Mouse (Mus musculus): ENCODE results near the gene 4932414N04Rik.
A peak's percentile ranks its signal among the peaks of the same experiment; 100 is the strongest.
"Not testable (repeated sequence)": the region's sequence is repeated elsewhere in the genome, so short reads cannot be mapped to it uniquely, and the experiment has no call there.

The 4932414N04Rik gene

DNA sequence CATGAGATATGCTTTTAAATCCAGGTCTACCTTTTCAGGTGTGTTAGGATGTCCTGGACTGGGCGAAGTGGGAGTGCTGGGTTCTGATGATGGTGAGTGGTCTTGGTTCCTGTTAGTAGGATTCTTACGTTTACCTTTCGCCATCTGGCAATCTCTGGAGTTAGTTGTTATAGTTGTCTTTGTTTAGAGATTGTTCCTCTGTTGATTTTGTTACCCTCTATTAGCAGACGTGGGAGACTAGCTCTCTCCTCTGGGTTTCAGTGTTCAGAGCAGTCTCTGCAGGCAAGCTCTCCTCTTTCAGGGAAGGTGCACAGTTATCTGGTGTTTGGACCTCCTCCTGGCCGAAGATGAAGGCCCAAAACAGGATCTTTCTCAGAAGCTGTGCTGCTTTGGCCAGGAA, at the start of gene 4932414N04Rik:
Gene 4932414N04Rik (plus strand): TSS at position 301 of the 400 bp plus-strand sequence.
- not testable (repeated sequence) for DNase-seq (ENCODE audit: low read depth)

DNA sequence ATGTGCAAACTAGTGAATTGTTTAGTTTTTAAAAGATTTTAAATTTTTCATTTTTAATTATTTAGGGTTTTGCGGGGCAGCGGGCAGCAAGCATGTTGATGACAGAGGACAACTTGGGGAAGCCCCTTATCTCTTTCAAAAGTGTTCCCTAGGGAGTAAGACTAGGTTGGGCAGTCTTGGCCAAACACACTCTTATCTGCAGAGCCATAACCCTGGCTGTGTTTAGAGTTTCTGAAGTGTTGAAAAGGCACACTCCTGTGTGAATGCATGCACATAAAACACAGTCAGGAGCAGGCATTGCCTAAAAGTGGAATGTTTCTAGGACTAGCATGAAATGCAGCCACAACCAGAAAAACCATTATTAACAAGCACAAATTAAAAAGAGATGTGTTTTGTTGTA, 75.9 kb downstream of the 4932414N04Rik start:
- DNase-seq (ENCODE audit: low read depth): no peak

DNA sequence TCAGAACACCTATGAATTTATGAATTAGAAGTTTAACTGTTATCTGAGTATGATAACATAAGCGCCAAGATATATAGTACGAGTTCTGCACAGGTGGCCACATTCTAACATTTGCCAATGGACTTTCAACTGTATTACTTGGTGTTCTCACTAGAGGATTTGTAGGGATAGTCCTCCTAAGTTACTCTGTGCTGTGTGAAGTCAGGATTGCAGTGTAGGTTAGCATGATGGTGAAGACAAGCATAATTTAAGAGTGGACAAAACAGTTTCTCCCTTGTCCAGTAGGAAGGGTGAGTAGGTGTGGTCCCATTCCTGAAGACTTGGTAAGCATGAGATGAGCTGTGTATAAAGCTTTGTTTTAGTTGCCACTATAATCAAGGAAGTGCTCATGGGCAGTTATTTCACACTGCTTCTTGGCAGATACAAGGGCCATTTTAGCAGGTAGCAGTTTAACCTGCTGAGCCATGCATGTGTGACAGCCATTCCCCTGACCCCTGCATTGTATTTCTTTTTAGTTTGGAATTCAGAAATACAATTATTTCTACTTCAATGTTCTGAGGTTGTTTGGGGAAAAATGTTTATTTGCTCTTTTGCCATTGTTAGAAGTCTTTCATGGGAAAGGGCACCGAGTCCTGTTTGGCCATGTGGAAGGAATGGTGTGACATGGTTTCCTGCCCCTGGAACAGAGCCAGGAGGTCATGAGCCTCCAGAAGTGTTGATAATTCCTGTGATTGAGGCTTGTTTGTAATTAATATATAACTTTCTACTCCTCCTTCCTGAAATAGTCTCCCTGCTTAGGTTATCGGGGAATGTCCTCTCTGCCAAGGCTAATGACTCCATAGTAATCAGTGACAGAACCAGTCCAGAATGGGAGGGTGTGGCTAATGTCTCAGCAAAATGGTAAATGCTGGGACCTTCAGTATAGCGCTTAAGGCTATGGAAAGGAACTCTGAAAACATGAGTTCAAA, 83.8 kb downstream of the 4932414N04Rik start:
- no peak for DNase-seq (ENCODE audit: low read depth)

DNA sequence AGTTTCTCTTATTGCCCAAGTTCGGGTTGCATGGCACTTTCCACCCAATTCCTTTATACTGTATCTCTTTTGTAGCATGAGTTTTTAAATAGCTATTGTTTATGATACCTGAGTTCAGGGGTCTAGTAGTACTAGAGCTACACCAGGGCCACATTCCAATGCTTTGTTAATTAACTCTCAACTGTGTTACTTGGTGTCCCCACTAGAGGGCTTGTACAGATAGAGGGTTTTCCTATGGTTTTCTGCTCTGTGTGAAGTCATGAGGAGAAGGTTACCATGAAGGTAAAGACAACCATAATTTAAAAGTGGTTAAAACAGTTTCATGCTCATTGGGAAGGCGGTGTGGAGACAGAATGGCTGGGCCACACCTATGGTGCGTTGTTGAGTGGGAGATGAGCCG, 88.3 kb downstream of the 4932414N04Rik start:
- peak; percentile 39 for DNase-seq (ENCODE audit: low read depth)

DNA sequence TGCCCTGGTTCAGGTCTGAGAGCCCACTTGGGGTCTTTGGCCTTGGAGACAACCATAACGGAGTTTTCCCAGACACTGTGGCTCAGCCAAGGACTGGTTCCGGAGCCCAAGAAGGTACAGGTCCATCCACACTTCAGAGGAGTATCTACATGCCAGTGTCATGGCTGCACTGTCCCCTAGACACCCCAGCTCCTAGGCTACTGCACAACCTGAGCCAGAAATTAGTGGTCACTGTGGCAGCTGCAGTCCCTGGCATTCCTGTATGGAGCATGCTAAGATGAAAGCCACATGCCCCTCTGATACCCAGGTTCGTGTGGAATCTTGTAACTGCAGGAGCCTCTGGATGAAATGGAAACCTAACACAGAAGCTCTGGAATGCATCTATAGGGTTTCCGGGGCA, 99.9 kb downstream of the 4932414N04Rik start:
- DNase-seq (ENCODE audit: low read depth): no peak

DNA sequence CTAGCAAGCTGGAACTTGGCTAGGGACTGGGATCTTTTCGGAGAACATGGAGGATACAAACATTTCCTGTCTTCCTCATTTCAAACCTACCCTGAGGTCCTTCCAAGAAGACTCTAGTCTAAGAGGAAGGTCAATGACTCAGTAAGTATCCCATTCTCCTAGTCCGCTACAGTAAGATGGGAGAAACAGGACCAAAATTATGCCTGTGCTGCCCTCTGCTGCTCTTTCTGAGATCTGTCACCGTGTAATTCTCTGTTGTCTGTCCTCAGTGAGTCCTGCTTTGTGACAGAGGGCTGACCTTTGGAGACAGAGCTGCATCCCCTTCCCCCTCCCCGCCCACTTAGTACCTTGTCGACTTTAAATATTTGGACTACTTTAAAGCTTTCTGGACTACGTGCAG, 100.5 kb downstream of the 4932414N04Rik start:
- peak; percentile 61 for DNase-seq (ENCODE audit: low read depth)

DNA sequence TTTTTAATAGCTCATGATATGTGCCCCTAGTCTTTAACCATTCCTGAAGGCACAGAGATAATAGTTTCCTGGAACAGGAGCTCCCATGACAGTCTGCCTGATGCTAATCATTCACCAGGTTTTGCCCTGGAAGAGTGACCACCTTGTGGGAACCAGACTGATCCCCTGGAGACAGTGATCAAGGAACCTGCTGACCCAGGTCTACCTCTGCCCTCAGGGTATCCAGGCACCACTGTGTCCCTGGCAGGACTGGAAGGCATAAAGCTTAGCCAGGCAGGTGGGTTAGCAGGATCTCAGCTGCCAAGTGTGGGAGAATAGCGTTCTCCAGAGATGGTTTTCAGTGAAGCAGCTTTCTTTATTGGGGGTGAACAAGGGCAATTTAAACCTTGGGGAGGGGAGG, 109.1 kb downstream of the 4932414N04Rik start:
- no peak for DNase-seq (ENCODE audit: low read depth)

DNA sequence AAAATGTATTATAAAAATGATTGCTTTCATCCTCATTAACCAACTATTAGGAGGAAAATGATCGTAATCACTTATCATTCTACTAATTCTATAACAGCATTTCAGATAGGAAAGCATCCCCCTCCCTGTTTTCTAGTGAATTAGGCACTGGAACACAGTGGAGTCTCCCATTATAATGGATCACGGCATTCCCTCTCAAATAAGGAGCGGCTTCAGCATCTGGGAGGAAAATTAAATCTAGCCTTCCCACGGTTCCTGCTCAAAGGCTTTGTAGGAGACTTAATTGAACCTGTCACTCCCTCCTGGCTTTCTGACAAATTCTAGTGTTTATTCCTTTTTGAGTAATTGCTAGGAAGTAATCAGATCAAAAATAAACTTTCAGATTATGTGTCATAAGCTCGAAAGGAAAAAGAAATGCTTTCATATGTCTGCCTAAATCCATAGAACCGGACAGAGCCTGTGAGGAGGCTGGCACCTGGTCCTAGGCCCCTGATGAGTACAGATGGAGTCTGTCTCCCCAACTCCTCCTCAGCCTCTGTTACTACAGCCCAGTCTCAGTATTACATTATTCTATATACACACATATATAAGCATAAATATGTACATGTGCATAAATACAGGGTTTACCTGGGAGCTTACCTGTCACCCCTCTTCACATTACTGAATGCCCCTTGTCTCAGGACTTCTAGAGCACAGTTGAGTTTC, 111.1 kb downstream of the 4932414N04Rik start:
- no peak for DNase-seq (ENCODE audit: low read depth)

DNA sequence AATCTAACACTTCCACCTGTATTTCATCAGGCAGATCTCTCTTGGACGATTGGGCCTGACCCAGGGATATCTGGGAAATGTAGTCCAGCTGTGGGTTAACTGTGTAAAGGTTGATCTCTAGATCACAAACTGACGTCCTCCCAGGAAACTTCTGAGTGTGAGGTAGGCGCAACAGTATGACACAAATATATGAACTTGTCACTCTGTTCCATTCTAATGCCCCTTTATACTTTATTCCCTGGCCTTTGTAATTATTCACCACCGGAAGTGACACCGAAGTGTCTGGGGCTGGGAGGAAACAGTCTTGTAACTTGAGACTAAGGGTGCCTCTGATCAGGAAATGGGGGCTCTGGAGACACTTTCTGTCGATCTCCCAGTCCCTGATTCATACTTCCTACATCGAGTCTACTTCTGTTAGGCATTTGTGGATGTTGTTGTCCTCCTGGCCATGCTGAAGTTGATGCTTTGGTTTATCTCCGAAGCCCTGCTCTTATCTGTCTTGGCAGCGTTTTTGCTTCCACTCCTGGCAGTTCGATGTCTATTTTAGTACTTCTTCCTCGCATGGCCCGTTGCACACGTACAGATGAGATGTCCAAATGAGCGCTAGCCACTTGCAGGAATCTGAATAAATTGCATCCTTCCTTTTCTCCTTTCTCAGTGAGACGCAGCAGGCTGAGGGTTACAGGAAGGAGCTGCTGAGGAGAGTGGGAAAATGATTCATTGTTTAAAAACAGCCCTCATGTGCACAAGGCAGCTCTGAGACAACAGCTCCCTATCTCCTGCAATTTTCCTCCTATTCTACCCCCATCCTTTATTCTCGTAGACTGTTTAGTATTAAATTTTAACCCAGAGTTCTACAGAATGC, 126.2 kb downstream of the 4932414N04Rik start:
- peak; percentile 94 for DNase-seq (ENCODE audit: low read depth)

DNA sequence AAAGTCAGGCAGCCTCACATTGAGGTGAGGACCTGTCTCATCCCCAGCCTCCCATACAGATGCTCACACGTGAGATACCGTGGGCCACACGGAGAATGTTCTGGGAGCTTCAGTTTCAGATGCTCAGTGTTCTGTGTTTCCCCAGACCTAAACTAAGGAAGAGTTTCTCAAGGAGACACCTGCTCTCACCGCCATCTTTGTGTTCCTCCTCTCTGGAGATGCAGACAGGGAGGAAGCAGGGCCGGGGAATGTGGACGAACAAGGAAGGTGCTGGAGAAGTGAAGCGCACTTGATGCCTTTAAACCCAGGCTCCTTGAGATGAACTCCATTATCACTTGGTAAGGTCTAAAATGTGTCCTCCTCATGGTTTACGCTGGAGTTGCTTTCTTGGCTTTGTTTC, 127.4 kb downstream of the 4932414N04Rik start:
- DNase-seq (ENCODE audit: low read depth): not testable (repeated sequence)

DNA sequence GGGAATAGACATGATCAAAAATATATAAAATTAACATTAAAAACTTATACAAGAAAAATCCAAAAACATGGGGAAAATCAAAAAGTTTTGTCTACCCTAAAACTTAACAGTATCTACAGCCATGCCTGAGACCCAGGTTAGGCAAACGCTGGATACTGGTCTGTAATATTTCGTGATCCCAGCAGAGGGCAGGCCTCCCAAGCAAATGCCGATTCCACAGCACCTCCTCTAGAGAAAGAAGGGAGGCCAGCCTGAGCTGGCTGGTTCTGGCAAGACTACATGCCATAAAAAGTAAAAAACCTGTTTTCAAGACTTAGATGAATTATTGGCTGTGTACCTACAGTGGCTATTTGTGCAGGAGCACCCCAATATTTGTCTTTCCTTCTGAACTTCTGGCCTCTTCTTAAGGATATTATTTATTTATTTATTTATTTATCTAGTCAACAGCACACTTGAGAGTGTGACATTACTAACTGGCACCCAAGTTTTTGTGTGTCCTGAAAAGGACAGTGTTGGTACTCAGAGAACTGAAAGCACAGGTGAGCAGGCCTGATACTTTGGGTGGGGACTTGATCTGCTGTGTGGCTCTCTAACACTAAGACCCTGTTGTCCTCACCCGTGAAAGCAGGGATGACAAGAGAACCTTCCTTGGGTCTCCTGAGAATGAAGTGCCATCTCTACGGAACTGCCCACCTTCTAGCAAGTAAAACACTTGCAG, 128.6 kb downstream of the 4932414N04Rik start:
- DNase-seq (ENCODE audit: low read depth): peak; percentile 84

DNA sequence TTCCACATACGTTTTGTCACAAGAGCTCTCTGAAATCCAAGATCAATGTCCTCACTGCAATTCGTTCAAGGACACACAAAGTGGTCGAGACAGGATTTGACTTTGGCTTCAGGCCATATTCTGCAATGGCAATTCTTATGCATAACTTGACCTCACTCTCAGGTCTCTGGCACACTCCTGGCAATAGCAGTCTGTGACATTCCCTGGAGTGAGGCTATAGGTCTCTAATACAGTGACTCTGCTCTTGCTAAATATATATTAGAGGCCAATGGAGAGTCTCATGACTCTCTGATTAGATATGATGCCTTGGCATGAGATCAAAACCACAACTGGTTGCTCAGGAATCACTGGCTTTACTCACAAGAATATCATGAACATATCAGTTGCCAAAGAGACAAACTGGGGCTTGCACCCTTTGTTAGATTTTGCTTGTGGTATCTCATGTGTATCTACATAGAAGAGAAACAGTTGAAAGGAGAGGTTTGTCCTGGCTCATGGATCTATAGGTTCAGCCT, 130.9 kb downstream of the 4932414N04Rik start:
- DNase-seq (ENCODE audit: low read depth): peak; percentile 85

DNA sequence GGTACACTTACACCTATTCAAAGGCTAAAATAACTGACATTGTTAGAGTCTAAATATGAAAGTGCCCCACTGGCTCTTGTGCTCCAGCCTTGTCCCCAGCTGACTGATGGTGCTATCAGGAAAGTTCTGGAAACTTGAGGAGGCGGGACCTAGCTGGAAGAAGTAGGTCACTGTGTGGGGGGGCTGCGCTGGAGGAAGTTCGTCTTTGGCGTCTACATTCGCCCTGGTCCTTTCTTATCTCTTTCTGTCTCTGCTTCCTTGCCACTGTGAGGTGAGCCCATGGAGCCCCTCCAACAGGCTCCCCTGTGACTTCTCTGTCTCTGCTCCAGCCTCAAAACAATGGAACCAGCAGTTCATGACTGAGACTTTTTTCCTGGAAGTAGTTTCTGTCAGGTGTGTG, 136.0 kb downstream of the 4932414N04Rik start:
- DNase-seq (ENCODE audit: low read depth): no peak

DNA sequence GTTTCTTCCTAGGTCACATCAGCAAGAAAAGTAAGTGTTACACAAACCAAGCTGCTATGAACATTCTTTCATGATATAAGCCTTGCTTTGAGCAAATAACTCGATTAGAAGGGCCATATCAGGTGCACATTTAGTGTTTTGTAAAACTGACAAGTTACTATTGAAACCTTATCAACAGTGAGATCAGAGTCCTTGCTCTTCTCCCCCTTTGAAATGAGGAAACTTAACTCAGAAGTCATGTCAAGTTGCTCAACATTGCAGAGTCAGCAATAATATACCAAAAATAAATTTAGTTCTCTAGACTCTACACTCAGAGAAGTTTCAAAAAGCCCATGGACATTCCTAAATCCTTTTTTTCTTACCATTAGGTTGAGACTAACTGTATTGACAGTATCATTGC, 137.2 kb downstream of the 4932414N04Rik start:
- peak; percentile 56 for DNase-seq (ENCODE audit: low read depth)

DNA sequence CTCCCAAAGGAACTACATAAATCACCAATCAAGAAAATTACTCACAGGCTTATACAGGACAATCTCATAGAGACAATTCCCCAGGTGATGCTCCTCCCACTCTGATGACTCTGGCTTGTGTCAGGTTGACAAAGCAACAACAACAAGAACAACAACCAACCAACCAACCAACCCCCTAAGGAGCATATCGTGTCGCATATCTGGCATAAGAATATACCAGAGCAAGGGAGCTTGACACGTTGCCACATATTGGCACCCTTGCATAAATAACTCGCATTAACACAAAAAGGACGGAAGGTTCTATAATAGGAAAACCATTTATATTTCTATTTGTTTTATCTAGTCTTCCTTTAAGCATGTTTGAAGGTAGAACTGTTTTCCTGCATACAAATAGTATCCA, 137.9 kb downstream of the 4932414N04Rik start:
- DNase-seq (ENCODE audit: low read depth): no peak

DNA sequence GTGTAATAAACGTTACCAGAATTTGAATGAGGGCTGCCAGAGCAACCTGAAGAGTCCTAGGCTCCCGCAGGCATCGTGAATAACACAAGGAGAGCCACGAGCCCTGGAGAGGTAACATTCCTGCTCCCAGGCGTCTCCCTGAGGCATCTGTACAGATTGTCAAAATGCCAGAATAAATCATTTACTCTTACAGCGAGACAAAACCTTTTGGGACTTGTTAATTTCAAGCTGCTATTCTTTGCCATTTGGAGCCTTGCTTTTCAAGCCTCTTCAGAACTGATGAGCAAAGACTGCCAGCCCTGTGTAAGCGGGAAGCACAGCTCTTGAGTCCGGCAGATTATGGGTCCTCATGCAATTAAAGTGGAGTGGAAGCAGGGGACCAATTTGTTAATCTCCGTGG, 138.3 kb downstream of the 4932414N04Rik start:
- no peak for DNase-seq (ENCODE audit: low read depth)

DNA sequence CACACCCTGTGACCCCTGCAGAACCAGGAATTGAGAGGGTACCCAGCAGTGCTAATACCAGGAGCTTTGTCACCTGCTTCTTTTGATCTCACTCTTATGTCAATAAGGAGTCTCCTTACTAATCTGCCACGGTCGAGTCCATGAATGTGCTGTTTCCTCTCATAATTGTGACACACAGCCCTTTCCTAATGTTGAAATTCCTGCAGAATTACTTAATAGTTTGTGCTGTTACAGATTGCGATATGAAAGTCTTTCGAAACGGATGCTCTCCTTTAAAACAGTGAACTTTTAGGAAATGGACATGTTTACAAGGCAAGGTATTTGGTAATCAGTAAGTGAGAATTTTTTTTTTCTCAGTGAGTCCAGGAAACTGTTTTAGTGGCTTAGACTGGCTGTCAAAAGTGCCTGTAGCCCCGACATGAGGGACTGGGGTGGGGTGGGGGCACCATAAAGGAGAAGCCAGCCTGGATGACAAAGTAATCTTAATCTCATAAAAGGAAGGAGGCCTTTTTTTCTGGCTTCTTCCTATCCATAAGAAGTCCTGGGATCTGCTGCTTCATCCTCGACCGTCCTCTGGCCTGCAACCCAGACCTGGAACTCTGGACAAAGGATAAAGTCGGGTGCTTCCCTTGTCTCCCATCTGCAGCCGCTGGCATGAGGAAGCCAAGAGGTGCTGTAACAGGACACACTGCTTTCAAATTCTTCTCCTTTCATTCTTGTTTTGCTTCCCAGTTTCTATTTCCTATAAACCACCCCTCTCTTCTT, 139.9 kb downstream of the 4932414N04Rik start:
- peak; percentile 85 for DNase-seq (ENCODE audit: low read depth)

DNA sequence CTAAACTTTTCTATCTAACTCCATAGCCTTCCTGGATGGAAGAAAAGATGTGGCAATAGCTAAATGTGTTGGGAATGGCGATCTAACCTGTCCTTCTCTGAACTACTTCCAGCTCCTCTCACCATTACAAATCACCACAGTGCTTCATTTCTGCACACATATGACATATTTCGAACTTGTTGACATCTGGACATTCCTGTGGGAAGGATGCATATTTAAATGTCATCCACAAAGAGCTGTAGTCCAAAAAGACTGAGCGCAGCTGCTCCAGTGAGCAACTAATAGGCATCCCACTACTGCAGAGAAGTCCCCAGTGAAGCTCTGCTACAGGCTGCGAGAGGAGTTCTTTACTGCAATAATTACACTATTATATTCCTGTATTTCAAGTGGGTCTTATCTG, 140.8 kb downstream of the 4932414N04Rik start:
- DNase-seq (ENCODE audit: low read depth): no peak

All from 416B (cell line).